28 mouse cellular contexts compared by ENCODE assay signal in the genomic region with DNA sequence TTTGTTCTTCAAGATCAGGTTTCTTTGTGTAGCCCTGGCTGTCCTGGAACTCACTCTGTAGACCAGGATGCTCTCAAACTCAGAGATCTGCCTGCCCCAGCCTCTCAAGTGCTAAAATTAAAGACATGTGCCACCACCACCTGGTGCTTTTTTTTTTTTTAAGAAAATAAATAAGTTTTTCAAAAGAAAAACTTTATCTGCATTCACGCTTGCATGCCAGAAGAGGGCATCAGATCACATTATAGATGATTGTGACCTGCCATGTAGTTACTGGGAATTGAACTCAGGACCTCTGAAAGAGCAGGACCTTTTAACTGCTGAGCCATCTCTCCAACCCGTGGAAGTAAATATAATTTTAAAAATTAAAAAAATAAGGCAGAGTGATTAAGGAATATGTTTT. TPM values are rescaled to one million over a fixed set of nuclear protein-coding genes. Genes with fewer than 3 reads are reported as not detected.
DNase-seq lines count a peak whose midpoint lies in the region; ATAC-seq and TF ChIP-seq lines count a peak whose summit lies in the region.
"Had no signal": no experiment of that assay in that cellular context is flagged by ENCODE, and none has a peak within 500 bp of the region (broad histone marks: within the 10 kb centered on the region; RNA-seq: fewer than 3 reads in every experiment).

No protein-coding gene starts in this region.

- peaks cover 2% of the 10 kb centered on the region for H3K4me1 ChIP-seq in heart, adult 2 months (ENCODE audit: control insufficient read depth, insufficient read depth, low read length)
- H3K4me1 ChIP-seq in CH12.LX (ENCODE audit: control insufficient read depth in 1 of 2, insufficient read depth in 2 of 2), result peaks cover 6 to 16% of the 10 kb centered on the region in 2 experiments
- no peaks in the 10 kb centered on the region for H3K4me1 ChIP-seq in limb, embryonic 10.5 days
- H3K4me1 ChIP-seq: embryonic facial prominence, embryonic 15.5 days; heart, embryonic 12.5 days; hindbrain, embryonic 12.5 days had no signal

- no peak overlapping the region for H3K27ac ChIP-seq in heart, adult 2 months
- H3K27ac ChIP-seq in left cerebral cortex, adult 2 months, result no peak overlapping the region
- no peak overlapping the region for H3K27ac ChIP-seq in CH12.LX (ENCODE audit: insufficient read depth, low read depth)
- H3K27ac ChIP-seq in limb, embryonic 10.5 days, result no peak overlapping the region
- H3K27ac ChIP-seq: embryonic facial prominence, embryonic 15.5 days; forebrain, embryonic 10.5 days; hindbrain, embryonic 12.5 days had no signal

- ATAC-seq in Patski, result no peak
- ATAC-seq: activated CD4-positive, CD25-positive, alpha-beta regulatory T cell, adult 4 months; forebrain, embryonic 14.5 days; hindbrain, embryonic 16.5 days had no signal

- no peaks in the 10 kb centered on the region for H3K79me2 ChIP-seq in heart, adult 2 months (replicated peaks; ENCODE audit: control insufficient read depth, insufficient read depth, low read length)
- H3K79me2 ChIP-seq in CH12.LX (replicated peaks; ENCODE audit: control insufficient read depth, extremely low read depth, insufficient read depth, poor library complexity, severe bottlenecking), result no peaks in the 10 kb centered on the region

- no peak for TF ChIP-seq POLR2A in heart, adult 2 months (IDR thresholded peaks at IDR 0.05; ENCODE audit: insufficient read depth, low read depth, low read length)
- TF ChIP-seq POLR2A in CH12.LX (IDR thresholded peaks at IDR 0.05; ENCODE audit: low read depth, low read length), result no peak

- no peak for DNase-seq in heart, adult 2 months
- no peak for DNase-seq in heart, postnatal 4 days
- DNase-seq in left cerebral cortex, adult 2 months (ENCODE audit: extremely low spot score in 1 of 2, low spot score in 2 of 2), result no peak
- DNase-seq in left cerebral cortex, postnatal 25 days (ENCODE audit: low spot score in 2 of 2), result no peak
- DNase-seq in CH12.LX (ENCODE audit: extremely low read depth) (no peak), Patski (ENCODE audit: low read depth, low spot score) (no peak)
- DNase-seq in Muller cell, postnatal 12 days (ENCODE audit: inconsistent ontology term), result no peak
- no peak for DNase-seq in limb, embryonic 10.5 days (ENCODE audit: low spot score)
- DNase-seq: adrenal gland, postnatal 25 days; cerebellum, adult 18-20 months; cerebellum, adult 9-11 months; embryo, embryonic 11 days; gastrocnemius, postnatal 36 days had no signal

- TF ChIP-seq CTCF in heart, adult 2 months (IDR thresholded peaks at IDR 0.05), result peak; percentile 38
- TF ChIP-seq CTCF in left cerebral cortex, adult 2 months (IDR thresholded peaks at IDR 0.05), result peak; percentile 15
- TF ChIP-seq CTCF in CH12.LX (conservative IDR thresholded peaks at IDR 0.05 in 1 of 2, IDR thresholded peaks at IDR 0.05 in 1 of 2; ENCODE audit: low read depth in 2 of 2, low read length in 2 of 2), result peak in 1 of 2 experiments; percentile 56; a peak in 2 of 4 replicates
- TF ChIP-seq CTCF in Patski (IDR thresholded peaks at IDR 0.05), result peak; percentile 45

- no peak overlapping the region for H3K4me2 ChIP-seq in CH12.LX (ENCODE audit: insufficient read depth, low read depth, poor library complexity, severe bottlenecking)
- H3K4me2 ChIP-seq: embryonic facial prominence, embryonic 15.5 days; heart, embryonic 12.5 days; hindbrain, embryonic 12.5 days had no signal

- peak; percentile 50 for TF ChIP-seq RAD21 in CH12.LX (IDR thresholded peaks at IDR 0.05; ENCODE audit: low read depth, low read length)

- in situ Hi-C loops in CH12.LX (cut with MboI; ENCODE audit: low pct_ligation_motif_present, low pct_unique_long_range_greater_than_20kb, low sequenced_read_pairs), result no loop called here
- in situ Hi-C loops in Patski (cut with MboI; ENCODE audit: low pct_unique_long_range_greater_than_20kb), result loop anchor here (25.0 kb wide), 1 partner anchor 517 kb away; a partner anchor contains a TSS

- POLR2A ChIA-PET in Patski (lab: Charles Lee), result no interaction called here

- no peaks in the 10 kb centered on the region for H3K36me3 ChIP-seq in heart, adult 2 months (ENCODE audit: control insufficient read depth, insufficient read depth, low read length)
- no peaks in the 10 kb centered on the region for H3K36me3 ChIP-seq in CH12.LX (replicated peaks in 1 of 2; ENCODE audit: control insufficient read depth in 1 of 2, insufficient read depth in 1 of 2, low read length in 1 of 2)
- no peaks in the 10 kb centered on the region for H3K36me3 ChIP-seq in limb, embryonic 10.5 days
- H3K36me3 ChIP-seq: embryonic facial prominence, embryonic 15.5 days; forebrain, embryonic 10.5 days; heart, embryonic 12.5 days; hindbrain, embryonic 12.5 days had no signal

- CTCF ChIA-PET in Patski (lab: Charles Lee), result interaction anchor here (2.1 kb wide), 1 partner anchor 105 kb away, joined by 12 read pairs; no protein-coding TSS in a partner anchor

- TF ChIP-seq EP300 in heart, adult 2 months (IDR thresholded peaks at IDR 0.05; ENCODE audit: insufficient read depth, low read depth, low read length), result no peak
- no peak for TF ChIP-seq EP300 in CH12.LX (IDR thresholded peaks at IDR 0.05; ENCODE audit: low read length)

- intact Hi-C loops in heart, adult 2 months (cut with DNase I), result no loop called here
- intact Hi-C loops in left cerebral cortex, adult 2 months (cut with DNase I), result no loop called here
- intact Hi-C loops in left cerebral cortex, postnatal 25 days (cut with DNase I), result no loop called here

- no peaks in the 10 kb centered on the region for H3K27me3 ChIP-seq in heart, adult 2 months (ENCODE audit: control insufficient read depth, insufficient read depth, low read length)
- H3K27me3 ChIP-seq in CH12.LX (replicated peaks) (peaks cover 3% of the 10 kb centered on the region), Patski (no peaks in the 10 kb centered on the region)
- H3K27me3 ChIP-seq in limb, embryonic 10.5 days (ENCODE audit: low read depth, poor library complexity, severe bottlenecking), result no peaks in the 10 kb centered on the region
- H3K27me3 ChIP-seq: embryonic facial prominence, embryonic 15.5 days; heart, embryonic 12.5 days; hindbrain, embryonic 12.5 days had no signal

- H3K9me3 ChIP-seq in CH12.LX (replicated peaks; ENCODE audit: low read length), result no peaks in the 10 kb centered on the region
- H3K9me3 ChIP-seq in limb, embryonic 10.5 days (replicated peaks), result no peaks in the 10 kb centered on the region
- H3K9me3 ChIP-seq: embryonic facial prominence, embryonic 15.5 days; forebrain, embryonic 10.5 days; heart, embryonic 12.5 days; hindbrain, embryonic 12.5 days had no signal

- no peak overlapping the region for H3K9ac ChIP-seq in heart, adult 2 months (ENCODE audit: low read depth, low read length)
- no peak overlapping the region for H3K9ac ChIP-seq in CH12.LX (ENCODE audit: insufficient read depth, low read depth)
- H3K9ac ChIP-seq: embryonic facial prominence, embryonic 15.5 days; heart, embryonic 12.5 days; hindbrain, embryonic 12.5 days had no signal

- no peak overlapping the region for H3K4me3 ChIP-seq in heart, adult 2 months
- H3K4me3 ChIP-seq in left cerebral cortex, adult 2 months, result no peak overlapping the region
- H3K4me3 ChIP-seq in CH12.LX (replicated peaks in 1 of 3; ENCODE audit: low read depth in 2 of 3, low read length in 2 of 3, poor library complexity in 1 of 3), result no peak overlapping the region
- no peak overlapping the region for H3K4me3 ChIP-seq in limb, embryonic 10.5 days
- H3K4me3 ChIP-seq: embryonic facial prominence, embryonic 15.5 days; erythroblast, embryonic 14.5 days; forebrain, embryonic 10.5 days; heart, embryonic 12.5 days; hindbrain, embryonic 12.5 days had no signal

- dilution Hi-C loops in CH12.LX (cut with MboI; ENCODE audit: extremely low pct_ligation_motif_present, extremely low pct_unique_long_range_greater_than_20kb, low sequenced_read_pairs), result no loop called here

- 90% methylated on average over 2 of the region's 2 CpGs for WGBS in heart, adult 2 months
- WGBS in limb, embryonic 10.5 days, result 92% methylated on average over 2 of the region's 2 CpGs

RNA-seq across cellular contexts. Expression of a gene that starts 24.6 kb away (rescaled TPM):
- total RNA-seq in heart, adult 2 months (2021), result 10 to 100 TPM; 15.2 to 19.7 TPM
- polyA plus RNA-seq in heart, adult 2 months (2012; rRNA removed), result 20.5 and 28.6 TPM in 2 replicates
- total RNA-seq in heart, postnatal 4 days (2021), result 10 to 100 TPM; 11.8 to 12.2 TPM
- total RNA-seq in left cerebral cortex, adult 2 months (2021), result 1 to 10 TPM; 6.6 to 8.2 TPM
- 1 to 10 TPM; 5.9 to 6.8 TPM for total RNA-seq in left cerebral cortex, postnatal 25 days (2021)
- total RNA-seq in CH12.LX (2012; rRNA removed) (46.4 and 64.9 TPM in 2 replicates), CH12.LX (2014; rRNA removed) (19.8 and 23.6 TPM in 2 replicates)
- polyA plus RNA-seq in CH12.LX (2012; ENCODE audit: insufficient read length, low read depth) (17.8 and 18.2 TPM in 2 replicates), Patski (2021) (30.7 TPM)
- polyA plus RNA-seq in limb, embryonic 10.5 days (2016; fragmentation: Nextera tagmentation; extraction: Ambion mirVana), result 5.0 and 8.2 TPM in 2 replicates

RNA-seq across cellular contexts. Expression of a gene that starts 24.7 kb away (rescaled TPM):
- not detected for total RNA-seq in heart, adult 2 months (2021)
- polyA plus RNA-seq in heart, adult 2 months (2012; rRNA removed), result 0.12 and 0.21 TPM in 2 replicates
- total RNA-seq in heart, postnatal 4 days (2021), result not detected
- not detected for total RNA-seq in left cerebral cortex, adult 2 months (2021)
- not detected for total RNA-seq in left cerebral cortex, postnatal 25 days (2021)
- total RNA-seq in CH12.LX (2012; rRNA removed), result not detected in 2 replicates
- total RNA-seq in CH12.LX (2014; rRNA removed), result not detected in 2 replicates
- polyA plus RNA-seq in CH12.LX (2012; ENCODE audit: insufficient read length, low read depth), result not detected in 2 replicates
- polyA plus RNA-seq in Patski (2021), result not detected
- not detected in 2 replicates for polyA plus RNA-seq in limb, embryonic 10.5 days (2016; fragmentation: Nextera tagmentation; extraction: Ambion mirVana)
- total RNA-seq: adrenal gland, adult 18-20 months; adrenal gland, postnatal 25 days; ES-E14; gastrocnemius, adult 8-10 months; gastrocnemius, postnatal 36 days; heart, postnatal 25 days had no signal
- polyA plus RNA-seq: embryonic facial prominence, embryonic 11.5 days; embryonic facial prominence, embryonic 15.5 days; erythroblast, embryonic 14.5 days; forebrain, embryonic 14.5 days; heart, embryonic 12.5 days; heart, embryonic 16.5 days; hindbrain, embryonic 12.5 days; hindbrain, embryonic 16.5 days; intestine, embryonic 14.5 days had no signal

RNA-seq across cellular contexts. Expression of a gene that starts 27.7 kb away (rescaled TPM):
- total RNA-seq in heart, adult 2 months (2021), result under 1 TPM in 1 of 2 experiments, not detected in 1; 0.47 TPM
- polyA plus RNA-seq in heart, adult 2 months (2012; rRNA removed), result 1.4 and 1.8 TPM in 2 replicates
- not detected for total RNA-seq in heart, postnatal 4 days (2021)
- total RNA-seq in left cerebral cortex, adult 2 months (2021), result 1 to 10 TPM in 1 of 2 experiments, under 1 TPM in 1; 0.52 to 1.1 TPM
- under 1 TPM in 1 of 2 experiments, not detected in 1; 0.96 TPM for total RNA-seq in left cerebral cortex, postnatal 25 days (2021)
- total RNA-seq in CH12.LX (2012; rRNA removed) (0.71 and 0.72 TPM in 2 replicates), CH12.LX (2014; rRNA removed) (not detected in 2 replicates)
- polyA plus RNA-seq in CH12.LX (2012; ENCODE audit: insufficient read length, low read depth) (0.47 and 0.57 TPM in 2 replicates), Patski (2021) (0.44 TPM)
- not detected in 2 replicates for polyA plus RNA-seq in limb, embryonic 10.5 days (2016; fragmentation: Nextera tagmentation; extraction: Ambion mirVana)
- polyA plus RNA-seq: embryonic facial prominence, embryonic 11.5 days; erythroblast, embryonic 14.5 days; forebrain, embryonic 10.5 days; forebrain, embryonic 14.5 days; heart, embryonic 12.5 days; hindbrain, embryonic 12.5 days; hindbrain, embryonic 16.5 days had no signal

RNA-seq across cellular contexts. Expression of a gene that starts 38.1 kb away (rescaled TPM):
- total RNA-seq in heart, adult 2 months (2021), result 1 to 10 TPM; 6.8 TPM
- polyA plus RNA-seq in heart, adult 2 months (2012; rRNA removed), result 1.9 and 3.0 TPM in 2 replicates
- total RNA-seq in heart, postnatal 4 days (2021), result 10 to 100 TPM; 13.0 to 13.5 TPM
- total RNA-seq in left cerebral cortex, adult 2 months (2021), result 10 to 100 TPM; 10.9 to 12.0 TPM
- 1 to 10 TPM; 9.2 to 9.6 TPM for total RNA-seq in left cerebral cortex, postnatal 25 days (2021)
- total RNA-seq in CH12.LX (2012; rRNA removed), result 45.3 and 48.2 TPM in 2 replicates
- total RNA-seq in CH12.LX (2014; rRNA removed), result 36.0 and 39.6 TPM in 2 replicates
- polyA plus RNA-seq in CH12.LX (2012; ENCODE audit: insufficient read length, low read depth), result 53.6 and 55.2 TPM in 2 replicates
- 20.9 TPM for polyA plus RNA-seq in Patski (2021)
- polyA plus RNA-seq in limb, embryonic 10.5 days (2016; fragmentation: Nextera tagmentation; extraction: Ambion mirVana), result 24.2 and 28.1 TPM in 2 replicates
